Mouse (Mus musculus) monocyte, adult 5-6 weeks (primary cell): Measurements from ENCODE around the gene Vip. TPM values are rescaled to one million over a fixed set of nuclear protein-coding genes. Genes with fewer than 3 reads are reported as not detected.

Source experiments
- total RNA-seq: library from RNA; stranded (forward); fragments of 200-1000, 200-491, 200-594 nt; gene quantifications from 3 replicates; pipeline ENCODE4 v1.2.3, GENCODE M21; 2017

The Vip gene
- total RNA-seq, 1 experiment from 2014 or later = not detected

Other genes with a start within 250 kb of the Vip start
- 56.9 to 77.2 TPM (median 63.5 TPM) in 3 replicates for gene Syne1, start 87.7 kb upstream of the Vip start, total RNA-seq
- gene Myct1, start 45.4 kb upstream of the Vip start, total RNA-seq = 2.4 TPM in 1 of 3 replicates, not detected in the others
- 4.9 to 5.9 TPM (median 5.1 TPM) in 3 replicates for gene Fbxo5, start 166.4 kb downstream of the Vip start, total RNA-seq
- gene Mtrf1l, start 184.7 kb downstream of the Vip start, total RNA-seq = 8.6 to 33.0 TPM (median 15.9 TPM) in 3 replicates